Mouse (Mus musculus) stomach, embryonic 16.5 days (tissue): ENCODE results near the gene Chchd1. TPM values are rescaled to one million over a fixed set of nuclear protein-coding genes. Genes with fewer than 3 reads are reported as not detected.

Experiments
- ATAC-seq: fragments of 200-750 bp; cut with Nextera tagmentation; 2 replicates; pipeline ENCODE4 v1.8.0; 2017; ENCODE audit warnings: moderate number of reproducible peaks, moderate TSS enrichment; ENCODE audit not compliant: insufficient read depth, low FRiP score
- H3K27ac ChIP-seq: fragments of 300-500 bp; sonication (generic); 2 replicates; pipeline ENCODE4 v1.5.1; 2014; ENCODE audit warnings: low read length
- H3K27me3 ChIP-seq: fragments of 300-500 bp; sonication (generic); 2 replicates; pipeline ENCODE4 v1.6.1; 2014; ENCODE audit warnings: low read length, control low read depth, mixed read lengths; ENCODE audit not compliant: control insufficient read depth, insufficient read depth
- H3K36me3 ChIP-seq: fragments of 300-500 bp; sonication (generic); 2 replicates; pipeline ENCODE4 v1.6.1; 2014; ENCODE audit warnings: low read length; ENCODE audit not compliant: control insufficient read depth, insufficient read depth
- H3K4me1 ChIP-seq: fragments of 300-500 bp; sonication (generic); 2 replicates; pipeline ENCODE4 v1.6.1; 2014; ENCODE audit warnings: low read length, control low read depth, mixed read lengths; ENCODE audit not compliant: control insufficient read depth, insufficient read depth
- H3K4me2 ChIP-seq: fragments of 300-500 bp; sonication (generic); 2 replicates; pipeline ENCODE4 v1.6.1; 2014; ENCODE audit warnings: low read depth, low read length, mixed read lengths
- H3K4me3 ChIP-seq: fragments of 300-500 bp; sonication (generic); replicated peaks from 2 replicates; pipeline ENCODE4 v1.5.1; 2014; ENCODE audit warnings: mild to moderate bottlenecking, low read length
- H3K9ac ChIP-seq: fragments of 300-500 bp; sonication (generic); 2 replicates; pipeline ENCODE4 v1.6.1; 2014; ENCODE audit warnings: low read length
- H3K9me3 ChIP-seq: fragments of 300-500 bp; sonication (generic); replicated peaks from 2 replicates; pipeline ENCODE4 v1.6.1; 2016; ENCODE audit warnings: low read length, control low read depth; ENCODE audit not compliant: control insufficient read depth
- whole genome bisulfite sequencing: fragments of 180-500 bp; shearing (Covaris S2); extraction: QIAGEN DNeasy Blood & Tissue Kit; methylation state at CpG from one replicate; pipeline ENCODE4 v1.1.7; 2014; 5-methylcytosine and 5-hydroxymethylcytosine counted together
- polyA plus RNA-seq: library from polyadenylated mRNA; unstranded; fragments of >200 nt; fragmentation: Nextera tagmentation; extraction: Ambion mirVana; gene quantifications from 2 replicates; pipeline ENCODE4 v1.2.1, GENCODE M21; 2015

Chchd1 gene
- polyA plus RNA-seq, 1 experiment from 2014 or later = 187 TPM

- WGBS = under 1% methylated on average over 43 of the region's 43 CpGs
- Histone ChIP-seq H3K4me1 (peaks cover 13% of the 10 kb centered on the region), H3K27ac (peak within 1 kb of the TSS; percentile 98)
These were observed 28.6 kb upstream of the Chchd1 start, which contains the start of gene Sec24c for GRCm38 (mm10) chr14:20674064-20674833. Sec24c (plus strand) TSS chr14:20674308.

GRCm38 (mm10) chr14:20677906-20678305, 24.9 kb upstream of the Chchd1 start:
- no peak for ATAC-seq
- Histone ChIP-seq H3K4me2 (no peak overlapping the region), H3K27ac (no peak overlapping the region), H3K4me1 (peaks cover 13% of the 10 kb centered on the region), H3K9me3 (no peaks in the 10 kb centered on the region), H3K4me3 (no peak overlapping the region), H3K9ac (no peak overlapping the region), H3K27me3 (no peaks in the 10 kb centered on the region), H3K36me3 (peaks cover 48% of the 10 kb centered on the region)
- 89% methylated on average over 4 of the region's 4 CpGs for WGBS

More at GRCm38 (mm10) chr14:20674064-20674833, 28.6 kb upstream of the Chchd1 start, which contains the start of gene Sec24c:
- Histone ChIP-seq H3K4me2 (peak within 1 kb of the TSS; percentile 94), H3K9me3 (no peaks in the 10 kb centered on the region), H3K4me3 (peak within 1 kb of the TSS; percentile 97), H3K9ac (peak within 1 kb of the TSS; percentile 95), H3K27me3 (no peaks in the 10 kb centered on the region), H3K36me3 (peaks cover 18% of the 10 kb centered on the region)
- peak; percentile 97 for ATAC-seq

GRCm38 (mm10) chr14:20681742-20682141, 21.1 kb upstream of the Chchd1 start:
- peaks cover 59% of the 10 kb centered on the region for H3K36me3 ChIP-seq
- no peaks in the 10 kb centered on the region for H3K9me3 ChIP-seq
- no peaks in the 10 kb centered on the region for H3K27me3 ChIP-seq
- no peak overlapping the region for H3K9ac ChIP-seq
- H3K27ac ChIP-seq = no peak overlapping the region
- H3K4me3 ChIP-seq = no peak overlapping the region
- H3K4me1 ChIP-seq = no peaks in the 10 kb centered on the region
- no peak overlapping the region for H3K4me2 ChIP-seq
- WGBS = 83% methylated on average over 2 of the region's 2 CpGs
- no peak for ATAC-seq

GRCm38 (mm10) chr14:20682498-20682897, 20.3 kb upstream of the Chchd1 start:
- peak; percentile 59; the same call in 1 of the 2 replicates for ATAC-seq

GRCm38 (mm10) chr14:20686576-20686975, 16.2 kb upstream of the Chchd1 start:
- Histone ChIP-seq H3K4me3 (no peak overlapping the region), H3K4me2 (no peak overlapping the region), H3K27ac (no peak overlapping the region), H3K36me3 (peaks cover 60% of the 10 kb centered on the region), H3K9me3 (no peaks in the 10 kb centered on the region), H3K27me3 (no peaks in the 10 kb centered on the region), H3K4me1 (no peaks in the 10 kb centered on the region), H3K9ac (no peak overlapping the region)
- ATAC-seq = no peak
- WGBS = 94% methylated on average over 3 of the region's 3 CpGs

More at GRCm38 (mm10) chr14:20682498-20682897, 20.3 kb upstream of the Chchd1 start:
- Histone ChIP-seq H3K9me3 (no peaks in the 10 kb centered on the region), H3K27ac (no peak overlapping the region), H3K4me2 (no peak overlapping the region), H3K36me3 (peaks cover 54% of the 10 kb centered on the region), H3K9ac (no peak overlapping the region), H3K4me1 (no peaks in the 10 kb centered on the region), H3K27me3 (no peaks in the 10 kb centered on the region), H3K4me3 (no peak overlapping the region)
- 71% methylated on average over 3 of the region's 3 CpGs for WGBS

GRCm38 (mm10) chr14:20689009-20689408, 13.8 kb upstream of the Chchd1 start:
- no peak overlapping the region for H3K9ac ChIP-seq
- no peaks in the 10 kb centered on the region for H3K4me1 ChIP-seq
- H3K4me3 ChIP-seq = no peak overlapping the region
- H3K4me2 ChIP-seq = no peak overlapping the region
- WGBS = 86% methylated on average over 2 of the region's 2 CpGs
- ATAC-seq = no peak
- no peaks in the 10 kb centered on the region for H3K9me3 ChIP-seq
- H3K36me3 ChIP-seq = peaks cover 48% of the 10 kb centered on the region
- no peak overlapping the region for H3K27ac ChIP-seq
- no peaks in the 10 kb centered on the region for H3K27me3 ChIP-seq

GRCm38 (mm10) chr14:20691772-20692171, 11.0 kb upstream of the Chchd1 start:
- H3K9me3 ChIP-seq = no peaks in the 10 kb centered on the region
- no peak overlapping the region for H3K27ac ChIP-seq
- no peak for ATAC-seq
- 89% methylated on average over 6 of the region's 6 CpGs for WGBS
- H3K4me3 ChIP-seq = no peak overlapping the region
- peaks cover 36% of the 10 kb centered on the region for H3K36me3 ChIP-seq
- H3K4me2 ChIP-seq = no peak overlapping the region
- peaks cover 14% of the 10 kb centered on the region for H3K4me1 ChIP-seq
- no peak overlapping the region for H3K9ac ChIP-seq
- no peaks in the 10 kb centered on the region for H3K27me3 ChIP-seq

- Histone ChIP-seq H3K4me2 (no peak overlapping the region), H3K9me3 (no peaks in the 10 kb centered on the region), H3K9ac (no peak overlapping the region), H3K36me3 (peaks cover 31% of the 10 kb centered on the region), H3K27me3 (no peaks in the 10 kb centered on the region), H3K4me1 (peaks cover 30% of the 10 kb centered on the region), H3K4me3 (no peak overlapping the region), H3K27ac (no peak overlapping the region)
- ATAC-seq = no peak
- 86% methylated on average over 10 of the region's 10 CpGs for WGBS
These were observed 9.2 kb upstream of the Chchd1 start for GRCm38 (mm10) chr14:20693589-20694101.

GRCm38 (mm10) chr14:20694185-20694883, 8.5 kb upstream of the Chchd1 start:
- peak overlapping the region; percentile 99 for H3K27ac ChIP-seq
- peak; percentile 11; the same call in 1 of the 2 replicates for ATAC-seq

More at GRCm38 (mm10) chr14:20694185-20694883, 8.5 kb upstream of the Chchd1 start:
- WGBS = 40% methylated on average over 13 of the region's 13 CpGs
- peak overlapping the region; percentile 92 for H3K9ac ChIP-seq
- H3K4me2 ChIP-seq = peak overlapping the region; percentile 86
- H3K27me3 ChIP-seq = no peaks in the 10 kb centered on the region
- H3K36me3 ChIP-seq = peaks cover 25% of the 10 kb centered on the region
- H3K4me3 ChIP-seq = peak overlapping the region; percentile 91
- peaks cover 30% of the 10 kb centered on the region for H3K4me1 ChIP-seq
- no peaks in the 10 kb centered on the region for H3K9me3 ChIP-seq
